In genomic region chr6:46961022-46961686, GRCm38 (mm10) we compare ENCODE assay signal across 9 mouse cellular contexts.
DNase-seq lines count a peak whose midpoint lies in the region; ATAC-seq lines count a peak whose summit lies in the region.
"Had no signal": no experiment of that assay in that cellular context is flagged by ENCODE, and none has a peak within 500 bp of the region (broad histone marks: within the 10 kb centered on the region; RNA-seq: fewer than 3 reads in every experiment).

No protein-coding gene starts in this region.

- H3K9me3 ChIP-seq in embryonic facial prominence, embryonic 15.5 days (replicated peaks): no peaks in the 10 kb centered on the region

- H3K4me2 ChIP-seq in embryonic facial prominence, embryonic 15.5 days (replicated peaks): no peak overlapping the region

- no peaks in the 10 kb centered on the region for H3K4me1 ChIP-seq in embryonic facial prominence, embryonic 15.5 days

- peak; percentile 80; the same call in 1 of the 2 replicates for ATAC-seq in embryonic facial prominence, embryonic 15.5 days (ENCODE audit: insufficient number of reproducible peaks, low FRiP score, low TSS enrichment, low read depth)
- peak; percentile 84 to 85 for ATAC-seq in hematopoietic stem cell, adult 5-6 weeks (replicated peaks in 1 of 2; ENCODE audit: insufficient read depth in 1 of 2, low FRiP score in 2 of 2, low TSS enrichment in 1 of 2, low read depth in 1 of 2, poor library complexity in 2 of 2, severe bottlenecking in 2 of 2)

- no peak overlapping the region for H3K27ac ChIP-seq in embryonic facial prominence, embryonic 15.5 days (replicated peaks)
- H3K27ac ChIP-seq: macrophage had no signal

- H3K4me3 ChIP-seq in embryonic facial prominence, embryonic 15.5 days (replicated peaks): no peak overlapping the region

- no peaks in the 10 kb centered on the region for H3K27me3 ChIP-seq in embryonic facial prominence, embryonic 15.5 days

- DNase-seq in MEL-GATA-1-ER (ENCODE audit: extremely low read depth, low read depth): peak; percentile 2
- DNase-seq in brain, adult 2 months (ENCODE audit: low read depth, low spot score): peak; percentile 89
- DNase-seq in layer of hippocampus, adult 18-20 months (ENCODE audit: low spot score in 2 of 2): peak; percentile 58 to 82
- peak; percentile 6 to 19 for DNase-seq in lung, adult 18-20 months
- DNase-seq in ovary, postnatal 36 days (ENCODE audit: low spot score): peak; percentile 53
- peak; percentile 18 to 46 for DNase-seq in urinary bladder, postnatal 36 days (ENCODE audit: low spot score in 2 of 2)

- no peak overlapping the region for H3K9ac ChIP-seq in embryonic facial prominence, embryonic 15.5 days

- 27% methylated on average over 10 of the region's 10 CpGs for WGBS in embryonic facial prominence, embryonic 15.5 days

- no peaks in the 10 kb centered on the region for H3K36me3 ChIP-seq in embryonic facial prominence, embryonic 15.5 days

Comparison
In these comparisons a context has a peak if more than half of its experiments do, and no peak if none do; other contexts are left out.
1. DNase-seq: peak in every context shown above with its lines; median percentile 89 in brain, adult 2 months; 70 in layer of hippocampus, adult 18-20 months; 53 in ovary, postnatal 36 days; 32 in urinary bladder, postnatal 36 days; 12 in lung, adult 18-20 months; 2 in MEL-GATA-1-ER.